Mouse (Mus musculus): ENCODE results near the gene Cog7. TPM values are rescaled to one million over a fixed set of nuclear protein-coding genes. Genes with fewer than 3 reads are reported as not detected.

The Cog7 gene
- polyA plus RNA-seq, 1 experiment from 2014 or later: 48.9 TPM

GRCm38 (mm10) chr7:121995961-121996360, 14.4 kb upstream of the Cog7 start:
- H3K27me3 ChIP-seq: no peaks in the 10 kb centered on the region
- in situ Hi-C loops (cut with MboI; ENCODE audit: low pct_unique_long_range_greater_than_20kb): no loop called here
- ChIA-PET CTCF (interaction anchor here (1.3 to 1.4 kb wide), 2 partner anchors 9 to 12 kb away, joined by 3 to 4 read pairs; no protein-coding TSS in a partner anchor), POLR2A (no interaction called here)
- DNase-seq (ENCODE audit: low read depth, low spot score): no peak
- no peak for TF ChIP-seq CTCF (IDR thresholded peaks at IDR 0.05)
- ATAC-seq: no peak

- TF ChIP-seq CTCF (IDR thresholded peaks at IDR 0.05): peak; percentile 84
- ChIA-PET POLR2A (no interaction called here), CTCF (interaction anchor here (0.9 to 5.7 kb wide), 3 partner anchors 11 to 241 kb away, joined by 3 to 26 read pairs (median 18); partner anchors contain the start of gene Scnn1g)
- peak; percentile 47 for ATAC-seq
- no peak for DNase-seq (ENCODE audit: low read depth, low spot score)
- in situ Hi-C loops (cut with MboI; ENCODE audit: low pct_unique_long_range_greater_than_20kb): no loop called here
- no peaks in the 10 kb centered on the region for H3K27me3 ChIP-seq
Observed at GRCm38 (mm10) chr7:121975031-121975430, 6.5 kb downstream of the Cog7 start.

- POLR2A ChIA-PET: no interaction called here
Observed at GRCm38 (mm10) chr7:121971698-121972097, 9.8 kb downstream of the Cog7 start.

GRCm38 (mm10) chr7:121970250-121970649, 11.3 kb downstream of the Cog7 start:
- no peak for TF ChIP-seq CTCF (IDR thresholded peaks at IDR 0.05)
- ATAC-seq: no peak
- POLR2A ChIA-PET: no interaction called here
- H3K27me3 ChIP-seq: no peaks in the 10 kb centered on the region
- in situ Hi-C loops (cut with MboI; ENCODE audit: low pct_unique_long_range_greater_than_20kb): no loop called here
- DNase-seq (ENCODE audit: low read depth, low spot score): no peak
- CTCF ChIA-PET: interaction anchor here (4.1 kb wide), 1 partner anchor 236 kb away, joined by 27 read pairs; the partner anchor contains the start of gene Scnn1g

More at GRCm38 (mm10) chr7:121971698-121972097, 9.8 kb downstream of the Cog7 start:
- TF ChIP-seq CTCF (IDR thresholded peaks at IDR 0.05): no peak
- DNase-seq (ENCODE audit: low read depth, low spot score): no peak
- CTCF ChIA-PET: interaction anchor here (4.1 kb wide), 1 partner anchor 237 kb away, joined by 27 read pairs; the partner anchor contains the start of gene Scnn1g
- ATAC-seq: no peak
- in situ Hi-C loops (cut with MboI; ENCODE audit: low pct_unique_long_range_greater_than_20kb): no loop called here
- no peaks in the 10 kb centered on the region for H3K27me3 ChIP-seq

- ATAC-seq: no peak
- CTCF ChIA-PET: interaction anchor here (4.1 kb wide), 1 partner anchor 234 kb away, joined by 27 read pairs; the partner anchor contains the start of gene Scnn1g
Observed at GRCm38 (mm10) chr7:121968816-121969215, 12.7 kb downstream of the Cog7 start.

GRCm38 (mm10) chr7:121968242-121968641, 13.3 kb downstream of the Cog7 start:
- POLR2A ChIA-PET: no interaction called here
- ATAC-seq (no peak), DNase-seq (ENCODE audit: low read depth, low spot score) (no peak)
- in situ Hi-C loops (cut with MboI; ENCODE audit: low pct_unique_long_range_greater_than_20kb): loop anchor here (5.0 kb wide), 1 partner anchor 236 kb away; the partner anchor contains the start of gene Scnn1g
- CTCF ChIA-PET: interaction anchor here (0.7 to 4.1 kb wide), 2 partner anchors 229 to 234 kb away, joined by 3 to 27 read pairs; partner anchors contain the start of gene Scnn1g
- H3K27me3 ChIP-seq: no peaks in the 10 kb centered on the region
- TF ChIP-seq CTCF (IDR thresholded peaks at IDR 0.05): no peak

More at GRCm38 (mm10) chr7:121968816-121969215, 12.7 kb downstream of the Cog7 start:
- H3K27me3 ChIP-seq: no peaks in the 10 kb centered on the region
- in situ Hi-C loops (cut with MboI; ENCODE audit: low pct_unique_long_range_greater_than_20kb): loop anchor here (5.0 kb wide), 1 partner anchor 237 kb away; the partner anchor contains the start of gene Scnn1g
- no peak for DNase-seq (ENCODE audit: low read depth, low spot score)
- POLR2A ChIA-PET: no interaction called here
- TF ChIP-seq CTCF (IDR thresholded peaks at IDR 0.05): no peak

- no peak for TF ChIP-seq CTCF (IDR thresholded peaks at IDR 0.05)
- in situ Hi-C loops (cut with MboI; ENCODE audit: low pct_unique_long_range_greater_than_20kb): loop anchor here (5.0 kb wide), 1 partner anchor 234 kb away; the partner anchor contains the start of gene Scnn1g
Observed at GRCm38 (mm10) chr7:121966169-121966568, 15.3 kb downstream of the Cog7 start.

GRCm38 (mm10) chr7:121963883-121964398, 17.6 kb downstream of the Cog7 start:
- TF ChIP-seq CTCF (IDR thresholded peaks at IDR 0.05): peak; percentile 80
- DNase-seq (ENCODE audit: low read depth, low spot score): no peak
- H3K27me3 ChIP-seq: no peaks in the 10 kb centered on the region
- ChIA-PET POLR2A (interaction anchor here (0.6 to 1.3 kb wide), 2 partner anchors 16 to 230 kb away, joined by 3 to 10 read pairs; partner anchors contain the start of gene Scnn1g), CTCF (interaction anchor here (0.7 to 5.1 kb wide), 29 partner anchors 9 to 282 kb away, joined by 3 to 101 read pairs (median 5); partner anchors contain the start of gene Scnn1g)
- peak; percentile 62 for ATAC-seq
- in situ Hi-C loops (cut with MboI; ENCODE audit: low pct_unique_long_range_greater_than_20kb): no loop called here

More at GRCm38 (mm10) chr7:121966169-121966568, 15.3 kb downstream of the Cog7 start:
- ChIA-PET CTCF (no interaction called here), POLR2A (no interaction called here)
- no peaks in the 10 kb centered on the region for H3K27me3 ChIP-seq
- ATAC-seq (no peak), DNase-seq (ENCODE audit: low read depth, low spot score) (no peak)

- H3K27me3 ChIP-seq: no peaks in the 10 kb centered on the region
- no peak for DNase-seq (ENCODE audit: low read depth, low spot score)
- CTCF ChIA-PET: interaction anchor here (1.2 to 5.1 kb wide), 11 partner anchors 11 to 232 kb away, joined by 3 to 101 read pairs (median 11); partner anchors contain the start of gene Scnn1g
- TF ChIP-seq CTCF (IDR thresholded peaks at IDR 0.05): no peak
- in situ Hi-C loops (cut with MboI; ENCODE audit: low pct_unique_long_range_greater_than_20kb): no loop called here
- POLR2A ChIA-PET: no interaction called here
- no peak for ATAC-seq
Observed at GRCm38 (mm10) chr7:121962571-121962959, 18.9 kb downstream of the Cog7 start.

GRCm38 (mm10) chr7:121961913-121962570, 19.5 kb downstream of the Cog7 start:
- in situ Hi-C loops (cut with MboI; ENCODE audit: low pct_unique_long_range_greater_than_20kb): no loop called here
- H3K27me3 ChIP-seq: no peaks in the 10 kb centered on the region
- ChIA-PET CTCF (interaction anchor here (1.0 to 5.1 kb wide), 9 partner anchors 11 to 231 kb away, joined by 3 to 101 read pairs (median 10); partner anchors contain the start of gene Scnn1g), POLR2A (interaction anchor here (1.0 to 1.8 kb wide), 2 partner anchors 55 to 228 kb away, joined by 3 to 4 read pairs; partner anchors contain the start of gene Scnn1g)
- no peak for DNase-seq (ENCODE audit: low read depth, low spot score)
- no peak for ATAC-seq
- no peak for TF ChIP-seq CTCF (IDR thresholded peaks at IDR 0.05)
